Mouse (Mus musculus) bone marrow, adult 2 months (tissue): Measurements from ENCODE around the gene Hsd3b5.

ENCODE experiments used
- CTCF ChIP-seq: fragments of 200-500 bp; IDR thresholded peaks from 2 replicates; pipeline ENCODE4 v1.5.1; 2011; ENCODE audit warnings: low read length, control low read depth; ENCODE audit not compliant: control insufficient read depth, insufficient read depth
- POLR2A ChIP-seq: fragments of 200-500 bp; IDR thresholded peaks from 2 replicates; pipeline ENCODE4 v1.6.1; 2011; ENCODE audit warnings: low read depth, mild to moderate bottlenecking, control low read depth, low read length, borderline replicate concordance; ENCODE audit not compliant: control insufficient read depth

- TF ChIP-seq CTCF, result no peak
- TF ChIP-seq POLR2A, result no peak
These were observed 419 bp downstream of the Hsd3b5 start for GRCm38 (mm10) chr3:98629633-98630032.
